Mouse (Mus musculus): ENCODE results near the gene Wdr37. TPM values are rescaled to one million over a fixed set of nuclear protein-coding genes. Genes with fewer than 3 reads are reported as not detected.
"Not testable (repeated sequence)": the region's sequence is repeated elsewhere in the genome, so short reads cannot be mapped to it uniquely, and the experiment has no call there.

The Wdr37 gene
- polyA plus RNA-seq (2015; fragmentation: Nextera tagmentation; extraction: Ambion mirVana): 52.1 and 54.1 TPM in 2 replicates

DNA sequence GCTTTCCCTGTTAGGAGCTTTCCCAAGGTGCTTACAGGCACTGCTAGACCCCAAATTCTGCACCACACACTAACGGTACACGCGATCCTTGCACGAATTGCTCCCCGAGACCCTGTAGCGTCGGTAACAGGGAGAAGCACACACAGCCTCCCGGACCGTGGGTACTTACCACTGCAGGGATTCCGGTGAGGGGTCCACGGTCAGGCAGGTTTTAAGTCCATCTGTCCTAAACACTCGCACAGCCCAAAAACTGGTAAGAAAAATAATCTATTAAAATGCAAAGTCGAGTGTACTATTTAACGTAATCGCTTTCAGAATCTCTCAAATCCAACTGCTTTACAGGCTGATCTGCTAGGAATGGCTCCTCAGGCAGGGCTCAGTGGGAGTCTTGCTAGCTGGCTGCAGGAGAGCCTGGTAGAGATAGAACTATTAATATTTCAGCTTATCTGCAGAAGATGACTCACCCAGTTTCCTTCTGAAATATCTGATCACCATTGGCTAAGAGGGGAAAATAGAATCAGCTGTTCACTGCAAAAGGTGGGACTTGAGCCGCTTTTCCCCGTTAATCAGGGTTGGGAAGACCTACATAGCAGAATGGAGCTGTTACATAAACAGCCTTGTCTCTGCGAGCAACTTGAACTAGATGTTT, at the start of gene Wdr37:
Gene Wdr37, minus strand, starts transcription at position 596 of the 649 bp plus-strand sequence.
- no peaks in the 10 kb centered on the region for H3K36me3 ChIP-seq
- peak within 1 kb of the TSS; percentile 86 for H3K4me2 ChIP-seq
- no peaks in the 10 kb centered on the region for H3K9me3 ChIP-seq
- H3K27me3 ChIP-seq: no peaks in the 10 kb centered on the region
- peak within 1 kb of the TSS; percentile 94 for H3K4me3 ChIP-seq
- H3K4me1 ChIP-seq (replicated peaks): peaks cover 27% of the 10 kb centered on the region
- whole genome bisulfite sequencing: 2% methylated on average over 18 of the region's 18 CpGs
- peak within 1 kb of the TSS; percentile 74 for H3K9ac ChIP-seq
- H3K27ac ChIP-seq (replicated peaks): peak within 1 kb of the TSS; percentile 91
- ATAC-seq (ENCODE audit: low FRiP score, low read depth): peak; percentile 40; the same call in 1 of the 2 replicates

DNA sequence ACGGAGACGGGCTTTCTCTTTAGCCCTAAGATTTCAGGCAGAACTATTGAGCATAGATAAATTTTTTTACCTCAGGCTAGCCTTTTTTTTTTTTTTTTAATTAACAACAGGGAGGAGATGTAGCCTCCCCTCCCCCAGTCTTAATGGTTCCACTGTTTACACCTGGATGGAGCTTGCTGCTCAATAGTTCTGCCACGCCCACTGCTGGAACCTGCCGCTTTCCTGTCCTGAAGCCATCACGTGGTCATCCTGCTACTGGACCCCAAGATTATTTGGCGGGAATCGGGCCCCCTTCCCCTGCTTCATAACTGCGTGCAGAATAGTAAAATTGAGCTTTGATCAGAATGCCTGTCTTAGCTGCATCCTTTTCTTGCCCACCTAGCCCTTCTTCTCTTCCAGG, 42.2 kb upstream of the Wdr37 start:
- not testable (repeated sequence) for H3K36me3 ChIP-seq; H3K4me3 ChIP-seq; H3K27me3 ChIP-seq; H3K4me1 ChIP-seq (replicated peaks); H3K9me3 ChIP-seq; ATAC-seq (ENCODE audit: low FRiP score, low read depth); H3K9ac ChIP-seq; H3K27ac ChIP-seq (replicated peaks); H3K4me2 ChIP-seq
- WGBS: 94% methylated on average over 8 of the region's 8 CpGs

DNA sequence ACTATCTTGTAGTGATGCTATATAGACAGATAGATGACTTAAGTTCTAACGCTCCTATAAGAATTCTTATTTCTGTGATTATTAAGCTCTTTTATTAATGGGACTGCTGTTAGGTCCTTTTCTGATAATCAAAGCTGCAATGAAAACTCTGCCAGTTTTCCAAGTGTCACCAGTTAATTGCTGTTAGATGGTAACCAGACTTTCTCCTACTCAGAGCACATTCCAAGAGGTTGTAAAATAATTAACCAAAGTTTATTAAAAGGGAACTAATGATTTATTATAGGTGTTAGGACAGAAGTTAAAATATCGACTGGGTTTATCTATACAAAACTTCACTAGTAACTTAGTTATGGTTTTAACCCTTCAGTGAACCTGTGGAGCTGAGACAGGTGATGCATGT, 34.3 kb upstream of the Wdr37 start:
- 96% methylated on average over 2 of the region's 2 CpGs for WGBS
- not testable (repeated sequence) for H3K9ac ChIP-seq; H3K4me3 ChIP-seq; H3K36me3 ChIP-seq; ATAC-seq (ENCODE audit: low FRiP score, low read depth); H3K27ac ChIP-seq (replicated peaks); H3K4me2 ChIP-seq; H3K27me3 ChIP-seq; H3K4me1 ChIP-seq (replicated peaks); H3K9me3 ChIP-seq

DNA sequence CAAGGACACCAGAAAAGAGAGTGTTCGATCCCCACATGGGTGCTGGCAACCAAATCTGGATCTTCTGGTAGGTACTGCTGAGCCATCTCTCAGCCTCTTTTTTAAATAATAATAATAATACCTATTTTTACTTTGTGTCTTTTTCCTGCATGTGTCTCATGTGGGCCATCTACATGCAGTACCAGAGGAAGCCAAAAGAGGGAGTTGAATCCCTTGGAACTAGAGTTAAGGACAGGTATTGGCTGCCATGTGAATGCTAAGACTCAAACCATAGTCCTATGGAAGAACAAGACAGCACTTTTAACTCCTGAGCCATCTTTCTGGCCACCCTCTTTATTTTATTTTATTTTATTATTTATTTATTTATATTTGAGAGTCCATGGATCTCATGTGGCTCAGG, 16.9 kb upstream of the Wdr37 start:
- Histone ChIP-seq H3K4me1 (replicated peaks) (peaks cover 28% of the 10 kb centered on the region), H3K9ac (no peak overlapping the region), H3K4me3 (no peak overlapping the region), H3K27ac (replicated peaks) (no peak overlapping the region), H3K4me2 (peak overlapping the region; percentile 35; the same call in 1 of the 2 replicates), H3K36me3 (peaks cover 32% of the 10 kb centered on the region), H3K27me3 (no peaks in the 10 kb centered on the region), H3K9me3 (no peaks in the 10 kb centered on the region)
- no peak for ATAC-seq (ENCODE audit: low FRiP score, low read depth)
- whole genome bisulfite sequencing: 93% methylated on average over 1 of the region's 1 CpGs

DNA sequence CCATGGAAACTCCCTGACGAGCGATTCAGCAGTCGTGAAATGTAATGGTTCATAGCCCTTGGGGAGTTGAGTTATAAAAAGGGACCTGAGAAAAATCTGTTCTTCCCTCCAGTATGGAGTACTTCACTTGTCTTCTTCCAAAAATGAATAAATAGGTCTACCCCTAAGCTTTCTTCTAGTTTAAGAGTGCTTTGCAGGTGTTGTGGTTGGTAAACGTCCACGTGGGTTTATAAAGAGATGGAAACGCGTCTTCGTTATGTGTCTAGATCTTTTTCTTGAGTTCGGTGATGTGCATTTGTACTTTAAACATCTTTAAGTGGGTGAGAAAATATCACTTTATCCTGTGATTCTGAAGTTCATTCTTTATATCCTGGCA, 14.5 kb upstream of the Wdr37 start:
- no peak for ATAC-seq (ENCODE audit: low FRiP score, low read depth)
- Histone ChIP-seq H3K9ac (peak overlapping the region; percentile 68), H3K4me2 (peak overlapping the region; percentile 68), H3K9me3 (no peaks in the 10 kb centered on the region), H3K27ac (replicated peaks) (peak overlapping the region; percentile 100), H3K27me3 (no peaks in the 10 kb centered on the region), H3K4me1 (replicated peaks) (peaks cover 28% of the 10 kb centered on the region), H3K36me3 (peaks cover 23% of the 10 kb centered on the region), H3K4me3 (peak overlapping the region; percentile 92)
- 2% methylated on average over 9 of the region's 9 CpGs for WGBS

DNA sequence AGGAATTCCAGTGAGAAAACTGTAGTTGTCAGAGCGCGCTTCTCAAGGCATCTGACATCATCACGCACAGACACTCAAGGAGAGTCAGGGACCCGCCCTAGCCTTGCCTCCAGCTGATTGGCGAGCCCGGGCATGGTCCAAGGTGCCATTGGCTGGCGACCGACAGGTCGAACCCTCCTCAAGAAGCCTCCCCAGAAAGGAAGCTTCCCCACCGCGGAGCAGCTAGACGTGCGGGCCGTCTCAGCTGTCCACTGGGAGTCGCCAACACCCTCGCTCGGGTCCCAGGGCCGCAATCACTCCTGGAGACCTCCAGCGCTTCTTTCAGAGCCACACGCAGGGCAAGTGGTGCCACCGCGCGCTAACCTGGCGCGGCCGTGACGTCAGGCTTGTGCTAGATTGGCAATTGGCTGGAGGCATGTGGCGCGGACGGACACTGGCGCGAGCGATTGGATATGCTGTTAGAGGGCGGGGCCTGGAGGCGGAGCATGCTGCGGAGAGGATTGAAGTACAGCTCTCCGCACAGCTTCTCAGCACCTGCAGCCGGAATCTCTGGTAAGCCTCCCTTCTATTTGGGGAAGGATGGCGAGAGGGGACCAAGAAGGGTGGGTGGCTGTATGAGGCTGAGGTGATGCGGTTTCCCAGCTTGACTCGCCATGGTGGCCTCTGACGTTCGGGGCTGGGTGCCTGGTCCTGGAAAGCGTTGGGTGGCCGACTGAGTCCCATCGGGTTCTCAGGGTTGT, 13.9 kb upstream of the Wdr37 start, which contains the start of gene Idi1:
Gene Idi1, plus strand, starts transcription at position 57 of the 740 bp plus-strand sequence.
- Histone ChIP-seq H3K27me3 (no peaks in the 10 kb centered on the region), H3K27ac (replicated peaks) (peak within 1 kb of the TSS; percentile 100), H3K4me2 (peak within 1 kb of the TSS; percentile 68), H3K36me3 (peaks cover 23% of the 10 kb centered on the region), H3K9ac (peak within 1 kb of the TSS; percentile 68), H3K4me1 (replicated peaks) (peaks cover 28% of the 10 kb centered on the region), H3K4me3 (peak within 1 kb of the TSS; percentile 92), H3K9me3 (no peaks in the 10 kb centered on the region)
- WGBS: 0% methylated on average over 46 of the region's 46 CpGs
- ATAC-seq (ENCODE audit: low FRiP score, low read depth): peak; percentile 100

DNA sequence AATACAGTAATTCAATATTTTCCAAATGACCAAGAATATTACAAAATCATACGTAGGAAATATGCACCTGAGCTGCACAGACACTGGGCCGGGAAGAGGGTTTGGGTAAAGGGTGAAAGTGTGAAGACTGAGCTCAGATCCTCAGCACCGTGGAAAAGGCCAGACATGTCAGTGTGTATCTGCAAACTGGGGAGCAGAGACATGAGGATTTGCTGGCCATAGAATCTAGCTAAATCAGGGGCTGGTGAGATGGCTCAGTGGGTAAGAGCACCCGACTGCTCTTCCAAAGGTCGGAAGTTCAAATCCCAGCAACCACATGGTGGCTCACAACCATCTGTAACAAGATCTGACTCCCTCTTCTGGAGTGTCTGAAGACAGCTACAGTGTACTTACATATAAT, 12.2 kb upstream of the Wdr37 start:
- not testable (repeated sequence) for H3K9me3 ChIP-seq; H3K4me3 ChIP-seq; H3K27ac ChIP-seq (replicated peaks); H3K4me2 ChIP-seq; H3K27me3 ChIP-seq; ATAC-seq (ENCODE audit: low FRiP score, low read depth); H3K9ac ChIP-seq
- Histone ChIP-seq H3K36me3 (peaks cover 10% of the 10 kb centered on the region), H3K4me1 (replicated peaks) (peaks cover 25% of the 10 kb centered on the region)
- WGBS: 86% methylated on average over 5 of the region's 5 CpGs

DNA sequence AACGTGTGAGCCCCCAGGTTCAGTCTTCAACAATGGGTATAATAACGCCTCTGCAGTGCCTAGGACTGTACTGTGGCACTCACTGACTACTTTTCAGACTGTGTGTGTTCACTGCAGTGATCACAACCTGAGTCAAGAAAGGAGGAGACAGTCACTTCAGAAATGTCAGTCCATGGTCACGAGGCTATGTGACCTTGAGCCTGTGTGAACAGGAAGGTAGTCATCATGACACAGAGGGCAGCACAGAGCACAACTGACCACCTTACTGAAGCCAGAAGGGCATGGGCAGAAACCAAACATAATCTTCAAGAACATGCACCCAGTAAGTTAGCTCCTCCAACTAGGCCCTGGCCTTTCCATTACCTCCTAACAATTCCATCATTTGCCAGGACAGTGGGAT, 9.9 kb upstream of the Wdr37 start:
- no peak overlapping the region for H3K4me2 ChIP-seq
- H3K27me3 ChIP-seq: no peaks in the 10 kb centered on the region
- no peak overlapping the region for H3K27ac ChIP-seq (replicated peaks)
- 58% methylated on average over 3 of the region's 3 CpGs for WGBS
- H3K4me3 ChIP-seq: no peak overlapping the region
- H3K36me3 ChIP-seq: no peaks in the 10 kb centered on the region
- peaks cover 6% of the 10 kb centered on the region for H3K4me1 ChIP-seq (replicated peaks)
- ATAC-seq (ENCODE audit: low FRiP score, low read depth): no peak
- no peaks in the 10 kb centered on the region for H3K9me3 ChIP-seq
- no peak overlapping the region for H3K9ac ChIP-seq

DNA sequence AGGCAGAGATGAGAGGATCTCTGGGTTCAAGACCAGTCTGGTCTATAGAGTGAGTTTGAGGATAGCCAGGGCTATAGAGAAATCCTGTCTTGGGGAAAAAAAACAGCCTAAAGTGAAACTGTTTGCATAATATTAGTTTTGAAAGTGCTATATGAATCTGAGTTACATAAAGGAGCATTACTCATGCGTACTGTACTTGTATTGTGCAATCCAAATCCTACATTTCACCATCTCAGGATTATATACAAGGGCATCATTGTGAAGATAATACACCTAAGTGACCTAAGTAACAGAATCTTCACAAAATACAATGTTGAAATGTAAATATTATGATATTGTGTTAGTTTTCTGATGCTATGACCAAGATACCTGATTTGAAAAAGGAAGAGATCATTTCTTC, 2.1 kb upstream of the Wdr37 start:
- Histone ChIP-seq H3K4me2 (no peak overlapping the region), H3K36me3 (no peaks in the 10 kb centered on the region), H3K4me1 (replicated peaks) (peaks cover 17% of the 10 kb centered on the region), H3K4me3 (no peak overlapping the region), H3K27me3 (no peaks in the 10 kb centered on the region), H3K9me3 (no peaks in the 10 kb centered on the region), H3K27ac (replicated peaks) (no peak overlapping the region), H3K9ac (no peak overlapping the region)
- 96% methylated on average over 1 of the region's 1 CpGs for WGBS
- ATAC-seq (ENCODE audit: low FRiP score, low read depth): no peak

DNA sequence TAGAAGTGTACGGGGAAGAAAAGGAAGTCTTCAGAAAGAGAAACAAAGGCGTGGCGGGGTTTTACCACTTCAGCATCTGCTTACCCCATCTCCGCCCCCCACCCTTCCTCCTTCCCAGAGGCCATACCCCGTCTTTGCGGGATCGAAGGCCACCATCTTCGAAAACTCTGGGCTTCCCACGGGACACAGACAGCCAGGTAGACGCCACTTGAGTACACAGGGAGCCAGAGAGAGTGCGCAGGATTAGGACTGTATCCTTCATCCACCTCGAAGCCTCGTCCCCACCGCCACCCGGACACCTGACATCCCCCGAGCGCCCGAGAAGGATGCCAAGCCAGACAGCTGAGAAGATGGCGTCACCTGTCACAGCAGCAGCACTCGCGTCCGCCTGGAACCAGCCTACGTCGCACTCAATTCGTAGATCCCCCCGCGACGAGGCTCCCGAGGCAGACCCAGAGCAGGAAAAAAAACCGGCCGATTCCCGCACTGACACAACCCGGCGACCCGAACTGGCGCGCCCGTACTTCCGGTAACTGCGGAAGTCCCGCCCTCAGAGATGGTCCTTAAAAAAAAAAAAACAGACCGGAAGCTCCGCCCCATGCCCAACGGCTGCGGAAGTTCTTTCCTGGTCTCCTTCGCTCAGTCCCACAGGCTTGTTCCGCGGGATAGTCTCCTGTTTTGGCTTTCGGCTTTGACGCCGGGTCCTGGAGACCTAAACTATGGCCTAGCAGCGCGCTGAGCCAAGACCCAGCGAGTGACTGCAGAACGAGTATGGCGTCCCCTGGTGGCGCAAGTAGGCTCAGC, 997 bp downstream of the Wdr37 start:
- under 1% methylated on average over 57 of the region's 57 CpGs for WGBS
- ATAC-seq (ENCODE audit: low FRiP score, low read depth): peak; percentile 96

DNA sequence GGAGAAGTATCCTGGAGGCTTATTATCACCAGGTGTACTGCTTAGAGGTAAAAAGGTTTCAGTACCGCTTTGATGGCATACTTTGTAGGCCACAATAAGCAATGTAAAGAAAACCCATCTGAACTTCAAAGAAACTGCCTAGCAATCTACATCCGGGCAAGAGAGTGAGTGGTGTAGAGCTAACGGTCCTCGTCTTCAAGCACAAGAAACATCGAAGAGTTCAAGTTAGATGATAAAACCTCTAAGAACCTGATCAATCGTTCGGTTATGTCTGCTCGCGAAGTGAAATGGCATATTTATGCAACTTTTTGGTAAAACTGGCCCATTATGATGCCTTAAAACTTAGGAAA, 1.6 kb downstream of the Wdr37 start:
- H3K27ac ChIP-seq (replicated peaks): peak overlapping the region; percentile 91
- H3K36me3 ChIP-seq: no peaks in the 10 kb centered on the region
- 5% methylated on average over 9 of the region's 9 CpGs for WGBS
- H3K9me3 ChIP-seq: no peaks in the 10 kb centered on the region
- peak overlapping the region; percentile 94 for H3K4me3 ChIP-seq
- peaks cover 27% of the 10 kb centered on the region for H3K4me1 ChIP-seq (replicated peaks)
- peak overlapping the region; percentile 86 for H3K4me2 ChIP-seq
- ATAC-seq (ENCODE audit: low FRiP score, low read depth): no peak
- no peaks in the 10 kb centered on the region for H3K27me3 ChIP-seq
- H3K9ac ChIP-seq: peak overlapping the region; percentile 74

More for the DNA sequence above, 997 bp downstream of the Wdr37 start:
- peak overlapping the region; percentile 74 for H3K9ac ChIP-seq
- peak overlapping the region; percentile 91 for H3K27ac ChIP-seq (replicated peaks)
- H3K4me2 ChIP-seq: peak overlapping the region; percentile 86
- no peaks in the 10 kb centered on the region for H3K27me3 ChIP-seq
- peak overlapping the region; percentile 94 for H3K4me3 ChIP-seq
- peaks cover 27% of the 10 kb centered on the region for H3K4me1 ChIP-seq (replicated peaks)
- no peaks in the 10 kb centered on the region for H3K9me3 ChIP-seq
- no peaks in the 10 kb centered on the region for H3K36me3 ChIP-seq

All from hindbrain, embryonic 15.5 days (tissue).